Mouse (Mus musculus): ENCODE measurements around the gene Runx3. TPM values are rescaled to one million over a fixed set of nuclear protein-coding genes. Genes with fewer than 3 reads are reported as not detected.

The Runx3 gene
- polyA plus RNA-seq, 1 experiment from 2014 or later = not detected

GRCm38 (mm10) chr4:135153260-135154088, 33.0 kb downstream of the Runx3 start:
- H3K9me3 ChIP-seq = no peaks in the 10 kb centered on the region
- no peak overlapping the region for H3K4me3 ChIP-seq (replicated peaks)
- H3K27ac ChIP-seq = no peak overlapping the region
- peaks cover 100% of the 10 kb centered on the region for H3K27me3 ChIP-seq
- H3K4me2 ChIP-seq (replicated peaks) = no peak overlapping the region
- WGBS = 1% methylated on average over 39 of the region's 39 CpGs
- no peaks in the 10 kb centered on the region for H3K36me3 ChIP-seq
- ATAC-seq = no peak
- H3K4me1 ChIP-seq (replicated peaks) = peaks cover 24% of the 10 kb centered on the region
- H3K9ac ChIP-seq (replicated peaks) = no peak overlapping the region

GRCm38 (mm10) chr4:135154089-135154949, 33.9 kb downstream of the Runx3 start:
- 1% methylated on average over 21 of the region's 21 CpGs for WGBS
- Histone ChIP-seq H3K9me3 (no peaks in the 10 kb centered on the region), H3K36me3 (no peaks in the 10 kb centered on the region), H3K4me2 (replicated peaks) (no peak overlapping the region), H3K4me1 (replicated peaks) (peaks cover 24% of the 10 kb centered on the region), H3K27me3 (peaks cover 100% of the 10 kb centered on the region), H3K9ac (replicated peaks) (no peak overlapping the region), H3K4me3 (replicated peaks) (no peak overlapping the region), H3K27ac (no peak overlapping the region)
- ATAC-seq = no peak

- peaks cover 21% of the 10 kb centered on the region for H3K4me1 ChIP-seq (replicated peaks)
- peaks cover 100% of the 10 kb centered on the region for H3K27me3 ChIP-seq
- H3K27ac ChIP-seq = no peak overlapping the region
- H3K36me3 ChIP-seq = no peaks in the 10 kb centered on the region
- no peak overlapping the region for H3K9ac ChIP-seq (replicated peaks)
- H3K4me3 ChIP-seq (replicated peaks) = no peak overlapping the region
- WGBS = 1% methylated on average over 27 of the region's 31 CpGs
- no peak for ATAC-seq
- H3K4me2 ChIP-seq (replicated peaks) = no peak overlapping the region
- no peaks in the 10 kb centered on the region for H3K9me3 ChIP-seq
These were observed 34.8 kb downstream of the Runx3 start for GRCm38 (mm10) chr4:135155106-135155800.

- Histone ChIP-seq H3K4me3 (replicated peaks) (no peak overlapping the region), H3K36me3 (no peaks in the 10 kb centered on the region), H3K27ac (no peak overlapping the region), H3K27me3 (peaks cover 99% of the 10 kb centered on the region), H3K9me3 (no peaks in the 10 kb centered on the region), H3K4me1 (replicated peaks) (peaks cover 19% of the 10 kb centered on the region), H3K4me2 (replicated peaks) (no peak overlapping the region), H3K9ac (replicated peaks) (no peak overlapping the region)
- no peak for ATAC-seq
- 7% methylated on average over 15 of the region's 15 CpGs for WGBS
These were observed 35.5 kb downstream of the Runx3 start for GRCm38 (mm10) chr4:135155805-135156469.

- Histone ChIP-seq H3K9ac (replicated peaks) (no peak overlapping the region), H3K27me3 (peaks cover 99% of the 10 kb centered on the region), H3K4me2 (replicated peaks) (no peak overlapping the region), H3K27ac (no peak overlapping the region), H3K36me3 (no peaks in the 10 kb centered on the region), H3K4me1 (replicated peaks) (peaks cover 19% of the 10 kb centered on the region), H3K9me3 (no peaks in the 10 kb centered on the region), H3K4me3 (replicated peaks) (no peak overlapping the region)
- WGBS = 9% methylated on average over 6 of the region's 6 CpGs
- no peak for ATAC-seq
These were observed 36.1 kb downstream of the Runx3 start for GRCm38 (mm10) chr4:135156531-135156930.

- Histone ChIP-seq H3K9me3 (no peaks in the 10 kb centered on the region), H3K9ac (replicated peaks) (no peak overlapping the region), H3K4me3 (replicated peaks) (no peak overlapping the region), H3K4me2 (replicated peaks) (no peak overlapping the region), H3K4me1 (replicated peaks) (peaks cover 14% of the 10 kb centered on the region), H3K27me3 (peaks cover 92% of the 10 kb centered on the region), H3K36me3 (no peaks in the 10 kb centered on the region), H3K27ac (no peak overlapping the region)
- 7% methylated on average over 6 of the region's 6 CpGs for WGBS
- ATAC-seq = no peak
These were observed 36.9 kb downstream of the Runx3 start for GRCm38 (mm10) chr4:135157329-135157728.

- 3% methylated on average over 9 of the region's 9 CpGs for WGBS
- no peak overlapping the region for H3K4me3 ChIP-seq (replicated peaks)
- no peak overlapping the region for H3K9ac ChIP-seq (replicated peaks)
- H3K27ac ChIP-seq = no peak overlapping the region
- peaks cover 4% of the 10 kb centered on the region; the same call in 1 of the 2 replicates for H3K4me1 ChIP-seq (replicated peaks)
- no peak overlapping the region for H3K4me2 ChIP-seq (replicated peaks)
- H3K36me3 ChIP-seq = no peaks in the 10 kb centered on the region
- no peak for ATAC-seq
- no peaks in the 10 kb centered on the region for H3K9me3 ChIP-seq
- peaks cover 87% of the 10 kb centered on the region for H3K27me3 ChIP-seq
These were observed 38.4 kb downstream of the Runx3 start for GRCm38 (mm10) chr4:135158724-135159409.

- H3K9me3 ChIP-seq = no peaks in the 10 kb centered on the region
- H3K36me3 ChIP-seq = no peaks in the 10 kb centered on the region
- H3K27ac ChIP-seq = no peak overlapping the region
- H3K4me1 ChIP-seq (replicated peaks) = peaks cover 4% of the 10 kb centered on the region; the same call in 1 of the 2 replicates
- 66% methylated on average over 2 of the region's 2 CpGs for WGBS
- no peak overlapping the region for H3K4me2 ChIP-seq (replicated peaks)
- no peak overlapping the region for H3K4me3 ChIP-seq (replicated peaks)
- H3K9ac ChIP-seq (replicated peaks) = no peak overlapping the region
- peaks cover 86% of the 10 kb centered on the region for H3K27me3 ChIP-seq
- no peak for ATAC-seq
These were observed 39.2 kb downstream of the Runx3 start for GRCm38 (mm10) chr4:135159663-135160062.

- 65% methylated on average over 3 of the region's 3 CpGs for WGBS
These were observed 39.7 kb downstream of the Runx3 start for GRCm38 (mm10) chr4:135160168-135160567.

GRCm38 (mm10) chr4:135161441-135161840, 41.0 kb downstream of the Runx3 start:
- H3K4me3 ChIP-seq (replicated peaks) = no peak overlapping the region
- no peak for ATAC-seq
- H3K9me3 ChIP-seq = no peaks in the 10 kb centered on the region
- H3K4me1 ChIP-seq (replicated peaks) = peaks cover 8% of the 10 kb centered on the region
- H3K9ac ChIP-seq (replicated peaks) = no peak overlapping the region
- no peak overlapping the region for H3K4me2 ChIP-seq (replicated peaks)
- H3K36me3 ChIP-seq = no peaks in the 10 kb centered on the region
- 90% methylated on average over 11 of the region's 11 CpGs for WGBS
- H3K27me3 ChIP-seq = peaks cover 86% of the 10 kb centered on the region
- H3K27ac ChIP-seq = no peak overlapping the region

More at GRCm38 (mm10) chr4:135160168-135160567, 39.7 kb downstream of the Runx3 start:
- H3K4me3 ChIP-seq (replicated peaks) = no peak overlapping the region
- peaks cover 4% of the 10 kb centered on the region; the same call in 1 of the 2 replicates for H3K4me1 ChIP-seq (replicated peaks)
- peaks cover 86% of the 10 kb centered on the region for H3K27me3 ChIP-seq
- H3K4me2 ChIP-seq (replicated peaks) = no peak overlapping the region
- no peaks in the 10 kb centered on the region for H3K36me3 ChIP-seq
- no peak overlapping the region for H3K27ac ChIP-seq
- H3K9ac ChIP-seq (replicated peaks) = no peak overlapping the region
- H3K9me3 ChIP-seq = no peaks in the 10 kb centered on the region
- ATAC-seq = no peak

- H3K9me3 ChIP-seq = no peaks in the 10 kb centered on the region
- no peak overlapping the region for H3K4me3 ChIP-seq (replicated peaks)
- no peak overlapping the region for H3K9ac ChIP-seq (replicated peaks)
- WGBS = 61% methylated on average over 6 of the region's 6 CpGs
- H3K27me3 ChIP-seq = peaks cover 83% of the 10 kb centered on the region
- no peak overlapping the region for H3K27ac ChIP-seq
- no peak for ATAC-seq
- H3K4me1 ChIP-seq (replicated peaks) = peaks cover 20% of the 10 kb centered on the region
- H3K36me3 ChIP-seq = no peaks in the 10 kb centered on the region
- H3K4me2 ChIP-seq (replicated peaks) = no peak overlapping the region
These were observed 45.3 kb downstream of the Runx3 start for GRCm38 (mm10) chr4:135165761-135166160.

All from midbrain, embryonic 13.5 days (tissue).